Comparison of ENCODE assay signal across 12 mouse cellular contexts in genomic region chr5:74880669-74881226, GRCm38 (mm10).
DNase-seq lines count a peak whose midpoint lies in the region; ATAC-seq lines count a peak whose summit lies in the region.
"Had no signal": no experiment of that assay in that cellular context is flagged by ENCODE, and none has a peak within 500 bp of the region (broad histone marks: within the 10 kb centered on the region; RNA-seq: fewer than 3 reads in every experiment).

No protein-coding gene starts in this region.

- no peak overlapping the region for H3K9ac ChIP-seq in heart, embryonic 13.5 days
- H3K9ac ChIP-seq in limb, embryonic 15.5 days, result no peak overlapping the region
- no peak overlapping the region for H3K9ac ChIP-seq in hindbrain, embryonic 11.5 days (ENCODE audit: low read depth, low read length)
- H3K9ac ChIP-seq: limb, embryonic 12.5 days had no signal

- H3K9me3 ChIP-seq in heart, embryonic 13.5 days, result no peaks in the 10 kb centered on the region
- no peaks in the 10 kb centered on the region for H3K9me3 ChIP-seq in limb, embryonic 15.5 days
- H3K9me3 ChIP-seq in hindbrain, embryonic 11.5 days (ENCODE audit: control insufficient read depth, low read length), result no peaks in the 10 kb centered on the region

- H3K4me3 ChIP-seq in heart, embryonic 13.5 days, result no peak overlapping the region
- no peak overlapping the region for H3K4me3 ChIP-seq in limb, embryonic 15.5 days
- no peak overlapping the region for H3K4me3 ChIP-seq in hindbrain, embryonic 11.5 days (ENCODE audit: low read depth, low read length)
- H3K4me3 ChIP-seq: limb, embryonic 12.5 days; myocyte had no signal

- H3K4me2 ChIP-seq in heart, embryonic 13.5 days, result no peak overlapping the region
- 0 out of 2 replicates have a peak overlapping the region, but pooled peaks have one; percentile 4 for H3K4me2 ChIP-seq in limb, embryonic 15.5 days
- H3K4me2 ChIP-seq in hindbrain, embryonic 11.5 days (replicated peaks; ENCODE audit: low read depth, low read length), result no peak overlapping the region
- H3K4me2 ChIP-seq: limb, embryonic 12.5 days had no signal

- no peak for ATAC-seq in heart, embryonic 13.5 days (ENCODE audit: extremely low read depth, insufficient number of reproducible peaks, low FRiP score, low TSS enrichment)
- ATAC-seq in limb, embryonic 15.5 days (ENCODE audit: insufficient number of reproducible peaks, low FRiP score, low TSS enrichment, low read depth), result peak; percentile 75
- ATAC-seq in hindbrain, embryonic 11.5 days (ENCODE audit: low FRiP score), result no peak
- ATAC-seq: hindbrain, postnatal 0 days had no signal

- no peaks in the 10 kb centered on the region for H3K27me3 ChIP-seq in heart, embryonic 13.5 days (replicated peaks)
- no peaks in the 10 kb centered on the region for H3K27me3 ChIP-seq in limb, embryonic 15.5 days
- no peaks in the 10 kb centered on the region for H3K27me3 ChIP-seq in hindbrain, embryonic 11.5 days (ENCODE audit: control insufficient read depth, insufficient read depth, low read length)
- H3K27me3 ChIP-seq: limb, embryonic 12.5 days had no signal

- peaks cover 26% of the 10 kb centered on the region for H3K4me1 ChIP-seq in heart, embryonic 13.5 days
- peaks cover 24% of the 10 kb centered on the region; the same call in 1 of the 2 replicates for H3K4me1 ChIP-seq in limb, embryonic 15.5 days
- no peaks in the 10 kb centered on the region for H3K4me1 ChIP-seq in hindbrain, embryonic 11.5 days (replicated peaks; ENCODE audit: control insufficient read depth, insufficient read depth, low read length)

- H3K36me3 ChIP-seq in heart, embryonic 13.5 days, result no peaks in the 10 kb centered on the region
- no peaks in the 10 kb centered on the region for H3K36me3 ChIP-seq in limb, embryonic 15.5 days
- no peaks in the 10 kb centered on the region for H3K36me3 ChIP-seq in hindbrain, embryonic 11.5 days (ENCODE audit: control insufficient read depth, insufficient read depth, low read length)
- H3K36me3 ChIP-seq: limb, embryonic 12.5 days had no signal

- intact Hi-C loops in heart, postnatal 36 days (cut with DNase I), result no loop called here

- no peak for DNase-seq in heart, postnatal 36 days
- DNase-seq in ovary, postnatal 14 days (ENCODE audit: low spot score), result peak; percentile 25
- no peak for DNase-seq in ovary, postnatal 10 days (ENCODE audit: low spot score)
- no peak for DNase-seq in thymus, postnatal 4 days
- no peak for DNase-seq in embryo, embryonic 11 days
- no peak for DNase-seq in hindbrain, embryonic 11.5 days (ENCODE audit: low spot score)
- DNase-seq: cerebellum, adult 8-10 months had no signal

- peak overlapping the region; percentile 25; the same call in 1 of the 2 replicates for H3K27ac ChIP-seq in heart, embryonic 13.5 days (replicated peaks)
- peak overlapping the region; percentile 67 for H3K27ac ChIP-seq in limb, embryonic 15.5 days
- no peak overlapping the region for H3K27ac ChIP-seq in hindbrain, embryonic 11.5 days (ENCODE audit: low read depth, low read length)
- H3K27ac ChIP-seq: hindbrain, postnatal 0 days; limb, embryonic 12.5 days had no signal

- WGBS in heart, embryonic 13.5 days, result 55% methylated on average over 10 of the region's 10 CpGs
- 44% methylated on average over 10 of the region's 10 CpGs for WGBS in limb, embryonic 15.5 days
- WGBS in hindbrain, embryonic 11.5 days, result 78% methylated on average over 10 of the region's 10 CpGs
